Mouse (Mus musculus): ENCODE results near the gene Clic4. TPM values are rescaled to one million over a fixed set of nuclear protein-coding genes. Genes with fewer than 3 reads are reported as not detected.
"Not testable (repeated sequence)": the region's sequence is repeated elsewhere in the genome, so short reads cannot be mapped to it uniquely, and the experiment has no call there.

The Clic4 gene
- polyA plus RNA-seq, 1 experiment from 2014 or later: 108 TPM

- H3K4me3 ChIP-seq (replicated peaks): no peak overlapping the region
- no peaks in the 10 kb centered on the region for H3K9me3 ChIP-seq
- no peak overlapping the region for H3K27ac ChIP-seq
- H3K4me1 ChIP-seq (replicated peaks): peaks cover 19% of the 10 kb centered on the region
- no peak overlapping the region for H3K4me2 ChIP-seq (replicated peaks)
- peaks cover 32% of the 10 kb centered on the region for H3K27me3 ChIP-seq
- no peak overlapping the region for H3K9ac ChIP-seq (replicated peaks)
- no peaks in the 10 kb centered on the region for H3K36me3 ChIP-seq
- 68% methylated on average over 16 of the region's 16 CpGs for WGBS
- ATAC-seq: no peak
Observed at GRCm38 (mm10) chr4:135201771-135202170, 70.8 kb downstream of the Clic4 start.

- ATAC-seq: no peak
- Histone ChIP-seq H3K9me3 (no peaks in the 10 kb centered on the region), H3K4me1 (replicated peaks) (no peaks in the 10 kb centered on the region), H3K4me3 (replicated peaks) (no peak overlapping the region), H3K27ac (no peak overlapping the region), H3K9ac (replicated peaks) (no peak overlapping the region), H3K4me2 (replicated peaks) (no peak overlapping the region), H3K36me3 (no peaks in the 10 kb centered on the region), H3K27me3 (no peaks in the 10 kb centered on the region)
- 87% methylated on average over 8 of the region's 8 CpGs for WGBS
Observed at GRCm38 (mm10) chr4:135197857-135198256, 74.8 kb downstream of the Clic4 start.

GRCm38 (mm10) chr4:135192841-135193240 is 79.8 kb downstream of the Clic4 start:
- no peak for ATAC-seq
- WGBS: 81% methylated on average over 5 of the region's 5 CpGs

GRCm38 (mm10) chr4:135191604-135192003 is 81.0 kb downstream of the Clic4 start:
- ATAC-seq: no peak
- no peaks in the 10 kb centered on the region for H3K27me3 ChIP-seq
- no peaks in the 10 kb centered on the region for H3K4me1 ChIP-seq (replicated peaks)

More at GRCm38 (mm10) chr4:135192841-135193240, 79.8 kb downstream of the Clic4 start:
- Histone ChIP-seq H3K27ac (no peak overlapping the region), H3K36me3 (no peaks in the 10 kb centered on the region), H3K4me3 (replicated peaks) (no peak overlapping the region), H3K9ac (replicated peaks) (no peak overlapping the region), H3K9me3 (no peaks in the 10 kb centered on the region), H3K27me3 (no peaks in the 10 kb centered on the region), H3K4me1 (replicated peaks) (no peaks in the 10 kb centered on the region), H3K4me2 (replicated peaks) (no peak overlapping the region)

GRCm38 (mm10) chr4:135191185-135191584 is 81.4 kb downstream of the Clic4 start:
- Histone ChIP-seq H3K9me3 (no peaks in the 10 kb centered on the region), H3K4me1 (replicated peaks) (no peaks in the 10 kb centered on the region), H3K27me3 (no peaks in the 10 kb centered on the region), H3K4me3 (replicated peaks) (no peak overlapping the region), H3K27ac (no peak overlapping the region), H3K9ac (replicated peaks) (no peak overlapping the region), H3K4me2 (replicated peaks) (no peak overlapping the region), H3K36me3 (no peaks in the 10 kb centered on the region)
- WGBS: 73% methylated on average over 1 of the region's 1 CpGs
- ATAC-seq: no peak

More at GRCm38 (mm10) chr4:135191604-135192003, 81.0 kb downstream of the Clic4 start:
- WGBS: 76% methylated on average over 11 of the region's 11 CpGs
- Histone ChIP-seq H3K4me3 (replicated peaks) (no peak overlapping the region), H3K27ac (no peak overlapping the region), H3K36me3 (no peaks in the 10 kb centered on the region), H3K4me2 (replicated peaks) (no peak overlapping the region), H3K9me3 (no peaks in the 10 kb centered on the region), H3K9ac (replicated peaks) (no peak overlapping the region)

- no peak overlapping the region for H3K27ac ChIP-seq
- WGBS: 88% methylated on average over 1 of the region's 1 CpGs
- no peak for ATAC-seq
- no peak overlapping the region for H3K4me3 ChIP-seq (replicated peaks)
- no peak overlapping the region for H3K4me2 ChIP-seq (replicated peaks)
- H3K9ac ChIP-seq (replicated peaks): no peak overlapping the region
- H3K9me3 ChIP-seq: no peaks in the 10 kb centered on the region
- no peaks in the 10 kb centered on the region for H3K36me3 ChIP-seq
- H3K27me3 ChIP-seq: no peaks in the 10 kb centered on the region
- no peaks in the 10 kb centered on the region for H3K4me1 ChIP-seq (replicated peaks)
Observed at GRCm38 (mm10) chr4:135190364-135190763, 82.2 kb downstream of the Clic4 start.

GRCm38 (mm10) chr4:135189452-135190008 is 83.1 kb downstream of the Clic4 start:
- no peak overlapping the region for H3K4me3 ChIP-seq (replicated peaks)
- H3K9me3 ChIP-seq: no peaks in the 10 kb centered on the region
- H3K27me3 ChIP-seq: no peaks in the 10 kb centered on the region
- no peak overlapping the region for H3K4me2 ChIP-seq (replicated peaks)
- WGBS: 84% methylated on average over 12 of the region's 12 CpGs
- H3K4me1 ChIP-seq (replicated peaks): no peaks in the 10 kb centered on the region
- no peak for ATAC-seq
- H3K9ac ChIP-seq (replicated peaks): no peak overlapping the region
- no peak overlapping the region for H3K27ac ChIP-seq
- H3K36me3 ChIP-seq: no peaks in the 10 kb centered on the region

GRCm38 (mm10) chr4:135184277-135184676 is 88.3 kb downstream of the Clic4 start:
- H3K27ac ChIP-seq; H3K27me3 ChIP-seq; H3K36me3 ChIP-seq; H3K4me3 ChIP-seq (replicated peaks); H3K9me3 ChIP-seq; H3K9ac ChIP-seq (replicated peaks); ATAC-seq; H3K4me1 ChIP-seq (replicated peaks); H3K4me2 ChIP-seq (replicated peaks): not testable (repeated sequence)
- 95% methylated on average over 7 of the region's 13 CpGs for WGBS

- Histone ChIP-seq H3K36me3 (no peaks in the 10 kb centered on the region), H3K4me1 (replicated peaks) (no peaks in the 10 kb centered on the region), H3K9me3 (no peaks in the 10 kb centered on the region), H3K27ac (no peak overlapping the region), H3K4me2 (replicated peaks) (no peak overlapping the region), H3K27me3 (peaks cover 10% of the 10 kb centered on the region; the same call in 1 of the 2 replicates), H3K4me3 (replicated peaks) (no peak overlapping the region), H3K9ac (replicated peaks) (no peak overlapping the region)
- ATAC-seq: no peak
- 89% methylated on average over 4 of the region's 4 CpGs for WGBS
Observed at GRCm38 (mm10) chr4:135181819-135182218, 90.8 kb downstream of the Clic4 start.

- Histone ChIP-seq H3K4me3 (replicated peaks) (no peak overlapping the region), H3K4me1 (replicated peaks) (peaks cover 10% of the 10 kb centered on the region), H3K27ac (no peak overlapping the region), H3K9ac (replicated peaks) (no peak overlapping the region), H3K36me3 (no peaks in the 10 kb centered on the region), H3K27me3 (peaks cover 38% of the 10 kb centered on the region), H3K9me3 (no peaks in the 10 kb centered on the region), H3K4me2 (replicated peaks) (no peak overlapping the region)
- ATAC-seq: no peak
- WGBS: 16% methylated on average over 5 of the region's 5 CpGs
Observed at GRCm38 (mm10) chr4:135179077-135179481, 93.5 kb downstream of the Clic4 start.

- H3K9ac ChIP-seq (replicated peaks): no peak overlapping the region
- H3K4me3 ChIP-seq (replicated peaks): no peak overlapping the region
- H3K27ac ChIP-seq: no peak overlapping the region
- H3K27me3 ChIP-seq: peaks cover 52% of the 10 kb centered on the region
- no peak overlapping the region for H3K4me2 ChIP-seq (replicated peaks)
- ATAC-seq: no peak
- no peaks in the 10 kb centered on the region for H3K9me3 ChIP-seq
- peaks cover 10% of the 10 kb centered on the region for H3K4me1 ChIP-seq (replicated peaks)
- H3K36me3 ChIP-seq: no peaks in the 10 kb centered on the region
Observed at GRCm38 (mm10) chr4:135177568-135177967, 95.0 kb downstream of the Clic4 start.

GRCm38 (mm10) chr4:135175406-135176120 is 97.1 kb downstream of the Clic4 start:
- H3K9ac ChIP-seq (replicated peaks): peak overlapping the region; percentile 50
- peak overlapping the region; percentile 59 for H3K4me2 ChIP-seq (replicated peaks)
- H3K4me1 ChIP-seq (replicated peaks): peaks cover 10% of the 10 kb centered on the region
- H3K36me3 ChIP-seq: no peaks in the 10 kb centered on the region
- WGBS: 6% methylated on average over 38 of the region's 38 CpGs
- peak; percentile 46 for ATAC-seq
- peak overlapping the region; percentile 29 for H3K4me3 ChIP-seq (replicated peaks)
- H3K27ac ChIP-seq: no peak overlapping the region
- no peaks in the 10 kb centered on the region for H3K9me3 ChIP-seq
- H3K27me3 ChIP-seq: peaks cover 60% of the 10 kb centered on the region
